Mouse (Mus musculus) heart, postnatal 0 days (tissue): ENCODE measurements around the gene Prrg2.

ENCODE experiments used
- CTCF ChIP-seq: IDR thresholded peaks from 2 replicates; pipeline ENCODE4 v1.5.1; 2016; ENCODE audit warnings: antibody characterized with exemption, control low read depth, low read depth
- EP300 ChIP-seq: IDR thresholded peaks from 2 replicates; pipeline ENCODE4 v1.6.1; 2016; ENCODE audit warnings: antibody characterized with exemption, low read depth

DNA sequence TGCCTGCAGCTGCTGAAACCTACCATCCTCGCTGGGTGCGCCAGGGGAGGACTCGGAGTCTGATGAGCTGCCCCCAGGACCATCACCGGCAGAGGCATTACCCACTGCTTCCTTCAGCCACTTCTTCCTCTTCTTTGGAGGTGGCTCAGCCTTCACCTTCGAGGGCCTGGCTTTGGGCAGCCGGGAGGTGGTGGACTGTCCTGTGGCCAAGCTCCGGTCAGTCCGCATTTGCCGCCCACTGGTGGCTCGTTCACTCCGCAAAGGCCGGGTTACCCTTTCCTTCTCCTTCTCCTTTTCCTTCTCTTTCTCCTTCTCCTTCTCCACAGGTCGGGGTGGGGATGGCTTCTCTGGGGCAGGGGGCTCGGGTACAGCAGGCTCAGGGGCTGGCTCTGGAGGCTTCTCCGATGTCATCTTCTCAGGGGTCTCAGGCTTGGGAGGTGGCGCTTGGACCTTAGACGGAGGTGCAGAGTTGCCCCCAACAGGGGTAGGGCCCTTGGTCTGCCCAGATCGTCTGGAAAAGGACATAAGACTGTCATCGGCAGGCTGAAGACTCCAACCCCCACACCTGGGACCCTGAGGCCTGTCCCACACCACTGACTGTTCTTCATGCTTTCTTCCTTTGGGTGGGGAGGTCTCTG lies 28.6 kb downstream of the Prrg2 start:
- TF ChIP-seq CTCF, result no peak
- no peak for TF ChIP-seq EP300
